ENCODE assay signal across 23 mouse cellular contexts in the genomic region with DNA sequence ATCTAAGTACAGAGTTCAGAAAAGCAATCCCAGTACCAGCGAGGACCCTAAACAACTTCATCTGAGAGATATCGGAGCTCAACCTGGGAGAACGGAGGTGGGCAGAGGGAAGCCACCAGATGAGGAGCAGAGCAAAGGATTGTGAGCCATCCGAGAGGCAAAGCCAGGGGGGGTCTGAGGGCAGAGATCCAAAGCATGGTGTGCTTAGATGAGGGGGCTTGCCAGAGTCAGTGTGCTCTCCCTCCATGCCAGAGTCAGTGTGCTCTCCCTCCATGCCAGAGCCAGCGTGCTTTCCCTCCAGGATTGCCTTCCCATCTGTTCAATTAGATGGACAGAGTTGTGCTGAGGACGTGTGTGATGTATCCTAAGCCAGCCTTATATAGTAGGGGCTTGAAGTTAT. TPM values are rescaled to one million over a fixed set of nuclear protein-coding genes. Genes with fewer than 3 reads are reported as not detected.
A peak's percentile ranks its signal among the peaks of the same experiment; 100 is the strongest.
DNase-seq lines count a peak whose midpoint lies in the region; ATAC-seq and TF ChIP-seq lines count a peak whose summit lies in the region.
"Had no signal": no experiment of that assay in that cellular context is flagged by ENCODE, and none has a peak within 500 bp of the region (broad histone marks: within the 10 kb centered on the region; RNA-seq: fewer than 3 reads in every experiment).

No protein-coding gene starts in this region.

- TF ChIP-seq CTCF in heart, postnatal 0 days (IDR thresholded peaks at IDR 0.05; ENCODE audit: low read depth), result no peak
- no peak for TF ChIP-seq CTCF in cortical plate, adult 2 months (IDR thresholded peaks at IDR 0.05; ENCODE audit: extremely low read depth, insufficient read depth, low read length)

- H3K27me3 ChIP-seq in heart, postnatal 0 days (ENCODE audit: control insufficient read depth, insufficient read depth, low read length), result no peaks in the 10 kb centered on the region
- no peaks in the 10 kb centered on the region for H3K27me3 ChIP-seq in limb, embryonic 13.5 days
- H3K27me3 ChIP-seq in limb, embryonic 10.5 days (ENCODE audit: low read depth, poor library complexity, severe bottlenecking), result 0 out of 2 replicates have a peak, but pooled peaks cover 6% of the 10 kb centered on the region

- H3K4me1 ChIP-seq in heart, postnatal 0 days (ENCODE audit: control insufficient read depth, insufficient read depth), result peaks cover 46% of the 10 kb centered on the region
- peaks cover 24% of the 10 kb centered on the region for H3K4me1 ChIP-seq in limb, embryonic 13.5 days
- H3K4me1 ChIP-seq in limb, embryonic 10.5 days, result peaks cover 27% of the 10 kb centered on the region
- no peaks in the 10 kb centered on the region; the same call in 1 of the 2 replicates for H3K4me1 ChIP-seq in cortical plate, adult 2 months (ENCODE audit: control insufficient read depth, insufficient read depth, low read length)

- no peaks in the 10 kb centered on the region for H3K9me3 ChIP-seq in heart, postnatal 0 days (replicated peaks; ENCODE audit: control insufficient read depth, low read length)
- no peaks in the 10 kb centered on the region for H3K9me3 ChIP-seq in limb, embryonic 13.5 days
- no peaks in the 10 kb centered on the region for H3K9me3 ChIP-seq in limb, embryonic 10.5 days (replicated peaks)
- H3K9me3 ChIP-seq: embryonic facial prominence, embryonic 10.5 days; neural tube, embryonic 13.5 days had no signal

- peak overlapping the region; percentile 65 for H3K27ac ChIP-seq in heart, postnatal 0 days (ENCODE audit: low read depth)
- no peak overlapping the region for H3K27ac ChIP-seq in limb, embryonic 13.5 days
- H3K27ac ChIP-seq in limb, embryonic 10.5 days, result no peak overlapping the region
- peak overlapping the region; percentile 7; the same call in 1 of the 2 replicates for H3K27ac ChIP-seq in cortical plate, adult 2 months (ENCODE audit: insufficient read depth, low read length)
- H3K27ac ChIP-seq: embryonic facial prominence, embryonic 10.5 days had no signal

- 72% methylated on average over 6 of the region's 6 CpGs for WGBS in heart, postnatal 0 days
- WGBS in limb, embryonic 13.5 days, result 72% methylated on average over 6 of the region's 6 CpGs
- 74% methylated on average over 6 of the region's 6 CpGs for WGBS in limb, embryonic 10.5 days

- H3K4me3 ChIP-seq in heart, postnatal 0 days (ENCODE audit: low read depth, low read length), result no peak overlapping the region
- H3K4me3 ChIP-seq in limb, embryonic 13.5 days, result no peak overlapping the region
- H3K4me3 ChIP-seq in limb, embryonic 10.5 days, result no peak overlapping the region
- no peak overlapping the region for H3K4me3 ChIP-seq in cortical plate, adult 2 months (ENCODE audit: insufficient read depth, low read length)
- H3K4me3 ChIP-seq: embryonic facial prominence, embryonic 10.5 days; erythroblast, embryonic 14.5 days; neural tube, embryonic 13.5 days had no signal

- no peaks in the 10 kb centered on the region for H3K36me3 ChIP-seq in heart, postnatal 0 days (replicated peaks; ENCODE audit: control insufficient read depth, insufficient read depth, low read length)
- no peaks in the 10 kb centered on the region for H3K36me3 ChIP-seq in limb, embryonic 13.5 days
- H3K36me3 ChIP-seq in limb, embryonic 10.5 days, result no peaks in the 10 kb centered on the region
- H3K36me3 ChIP-seq: embryonic facial prominence, embryonic 10.5 days; neural tube, embryonic 13.5 days had no signal

- TF ChIP-seq EP300 in heart, postnatal 0 days (IDR thresholded peaks at IDR 0.05; ENCODE audit: low read depth), result no peak

- H3K9ac ChIP-seq in heart, postnatal 0 days (replicated peaks; ENCODE audit: low read depth, low read length), result no peak overlapping the region
- H3K9ac ChIP-seq in limb, embryonic 13.5 days, result peak overlapping the region; percentile 45; the same call in 1 of the 2 replicates

- intact Hi-C loops in heart, postnatal 10 days (cut with DNase I), result loop anchor here (10.0 kb wide), 1 partner anchor 258 kb away; a partner anchor contains a TSS

- DNase-seq in cerebellum, postnatal 25 days, result peak; percentile 49 to 52
- no peak for DNase-seq in cerebellum, adult 9-11 months
- no peak for DNase-seq in heart, postnatal 0 days (ENCODE audit: low spot score)
- no peak for DNase-seq in heart, postnatal 10 days
- DNase-seq in limb, embryonic 10.5 days (ENCODE audit: low spot score), result no peak
- DNase-seq in thymus, adult 18-20 months, result no peak
- DNase-seq: adrenal gland, postnatal 36 days; B cell, adult 2 months; gastrocnemius, postnatal 10 days; kidney, adult 8-10 months; layer of hippocampus, postnatal 36 days; thymus, adult 2 months had no signal

- no peak overlapping the region for H3K4me2 ChIP-seq in heart, postnatal 0 days (ENCODE audit: low read depth, low read length)
- no peak overlapping the region for H3K4me2 ChIP-seq in limb, embryonic 13.5 days (replicated peaks)

- TF ChIP-seq POLR2A in cortical plate, adult 2 months (IDR thresholded peaks at IDR 0.05; ENCODE audit: extremely low read depth, insufficient read depth, low read length), result no peak

- no peak for ATAC-seq in heart, postnatal 0 days (ENCODE audit: insufficient read depth, low read depth)
- ATAC-seq in limb, embryonic 13.5 days (ENCODE audit: low FRiP score, low read depth), result no peak
- ATAC-seq: forebrain, embryonic 16.5 days; Patski had no signal

RNA-seq across cellular contexts. Expression of a gene that starts 2.8 kb away (rescaled TPM):
- 16.9 and 90.1 TPM in 2 replicates for total RNA-seq in heart, postnatal 0 days (2014; rRNA removed; ENCODE audit: low replicate concordance)
- polyA plus RNA-seq in heart, postnatal 0 days (2015; fragmentation: Nextera tagmentation; extraction: Ambion mirVana), result 13.2 and 17.1 TPM in 2 replicates
- total RNA-seq in heart, postnatal 10 days (2021), result 10 to 100 TPM; 30.9 to 31.9 TPM
- 4.4 and 5.1 TPM in 2 replicates for polyA plus RNA-seq in limb, embryonic 13.5 days (2015; fragmentation: Nextera tagmentation; extraction: Ambion mirVana)
- 5.9 and 6.9 TPM in 2 replicates for polyA plus RNA-seq in limb, embryonic 10.5 days (2016; fragmentation: Nextera tagmentation; extraction: Ambion mirVana)
- polyA plus RNA-seq in cortical plate, adult 2 months (2012; rRNA removed), result 89.2 and 108 TPM in 2 replicates
- polyA plus RNA-seq: erythroblast, embryonic 14.5 days had no signal

RNA-seq across cellular contexts. Expression of a gene that starts 45.4 kb away (rescaled TPM):
- not detected in 2 replicates for total RNA-seq in heart, postnatal 0 days (2014; rRNA removed; ENCODE audit: low replicate concordance)
- 0.16 TPM in 1 of 2 replicates, not detected in the other for polyA plus RNA-seq in heart, postnatal 0 days (2015; fragmentation: Nextera tagmentation; extraction: Ambion mirVana)
- not detected for total RNA-seq in heart, postnatal 10 days (2021)
- 0.08 and 0.09 TPM in 2 replicates for polyA plus RNA-seq in limb, embryonic 13.5 days (2015; fragmentation: Nextera tagmentation; extraction: Ambion mirVana)
- polyA plus RNA-seq in limb, embryonic 10.5 days (2016; fragmentation: Nextera tagmentation; extraction: Ambion mirVana), result 0.08 TPM in 1 of 2 replicates, not detected in the other
- not detected in 2 replicates for polyA plus RNA-seq in cortical plate, adult 2 months (2012; rRNA removed)
- total RNA-seq: adrenal gland, postnatal 36 days; gastrocnemius, postnatal 10 days; hematopoietic stem cell, adult 5-6 weeks; layer of hippocampus, postnatal 36 days; megakaryocyte progenitor cell, adult 5-6 weeks had no signal
- polyA plus RNA-seq: erythroblast, embryonic 14.5 days; limb, embryonic 14.5 days; liver, embryonic 16.5 days; Patski; thymus, adult 2 months had no signal

Comparison
In these comparisons a context has a peak if more than half of its experiments do, and no peak if none do; other contexts are left out.
1. DNase-seq: peak in cerebellum, postnatal 25 days (2 of 2); none in cerebellum, adult 9-11 months (single experiment), heart, postnatal 0 days (single experiment), heart, postnatal 10 days (0 of 2), limb, embryonic 10.5 days (single experiment) and thymus, adult 18-20 months (0 of 2).
2. H3K27ac ChIP-seq: peak in heart, postnatal 0 days (single experiment) and cortical plate, adult 2 months (single experiment); none in limb, embryonic 13.5 days (single experiment) and limb, embryonic 10.5 days (single experiment).